Mouse (Mus musculus): Measurements from ENCODE around the gene Omp. TPM values are rescaled to one million over a fixed set of nuclear protein-coding genes. Genes with fewer than 3 reads are reported as not detected.

The Omp gene
- polyA plus RNA-seq, 2 experiments from 2014 or later, result not detected

- peak; percentile 69 for ATAC-seq
Measured at GRCm38 (mm10) chr7:98164999-98165528, 19.8 kb upstream of the Omp start.

GRCm38 (mm10) chr7:98164382-98164998, 19.2 kb upstream of the Omp start:
- ATAC-seq, result no peak

- ATAC-seq, result no peak
Measured at GRCm38 (mm10) chr7:98163700-98164099, 18.4 kb upstream of the Omp start.

- no peak for ATAC-seq
Measured at GRCm38 (mm10) chr7:98162239-98162638, 16.9 kb upstream of the Omp start.

GRCm38 (mm10) chr7:98160041-98160740, 14.9 kb upstream of the Omp start:
- no peak for ATAC-seq

GRCm38 (mm10) chr7:98158481-98158880, 13.2 kb upstream of the Omp start:
- ATAC-seq, result no peak

GRCm38 (mm10) chr7:98157636-98158332, 12.5 kb upstream of the Omp start:
- ATAC-seq, result no peak

GRCm38 (mm10) chr7:98156280-98156665, 11.0 kb upstream of the Omp start:
- no peak for ATAC-seq

- no peak for ATAC-seq
Measured at GRCm38 (mm10) chr7:98155546-98156279, 10.4 kb upstream of the Omp start.

GRCm38 (mm10) chr7:98153892-98154291, 8.6 kb upstream of the Omp start:
- ATAC-seq, result no peak

GRCm38 (mm10) chr7:98153345-98153744, 8.0 kb upstream of the Omp start:
- no peak for ATAC-seq

GRCm38 (mm10) chr7:98152400-98152799, 7.1 kb upstream of the Omp start:
- ATAC-seq, result no peak

- no peak for ATAC-seq
Measured at GRCm38 (mm10) chr7:98150525-98150924, 5.2 kb upstream of the Omp start.

- no peak for ATAC-seq
Measured at GRCm38 (mm10) chr7:98149802-98150201, 4.5 kb upstream of the Omp start.

- ATAC-seq, result no peak
Measured at GRCm38 (mm10) chr7:98148721-98149407, 3.6 kb upstream of the Omp start.

- ATAC-seq, result no peak
Measured at GRCm38 (mm10) chr7:98147766-98148165, 2.5 kb upstream of the Omp start.

- no peak for ATAC-seq
Measured at GRCm38 (mm10) chr7:98146447-98146845, 1.1 kb upstream of the Omp start.

GRCm38 (mm10) chr7:98145842-98146446, 642 bp upstream of the Omp start:
- no peak for ATAC-seq

- ATAC-seq, result no peak
Measured at GRCm38 (mm10) chr7:98142648-98143047, 2.7 kb downstream of the Omp start.

- ATAC-seq, result no peak
Measured at GRCm38 (mm10) chr7:98142247-98142646, 3.1 kb downstream of the Omp start.

GRCm38 (mm10) chr7:98141206-98141605, 4.1 kb downstream of the Omp start:
- ATAC-seq, result no peak

- no peak for ATAC-seq
Measured at GRCm38 (mm10) chr7:98140597-98140996, 4.7 kb downstream of the Omp start.

Data from activated CD4-positive, CD25-positive, alpha-beta regulatory T cell, adult 4 months (primary cell).